Mouse (Mus musculus) urinary bladder, adult 2 months (tissue): Measurements from ENCODE around the gene Fstl4. TPM values are rescaled to one million over a fixed set of nuclear protein-coding genes. Genes with fewer than 3 reads are reported as not detected.
"Not testable (repeated sequence)": the region's sequence is repeated elsewhere in the genome, so short reads cannot be mapped to it uniquely, and the experiment has no call there.

ENCODE experiments used
- DNase-seq: peaks from one replicate; pipeline ENCODE4 v3.0.0; 2022; ENCODE audit warnings: low spot score
- polyA plus RNA-seq: library from polyadenylated mRNA; depleted of rRNA; stranded (reverse); fragments of >200 nt; gene quantifications from 2 replicates; pipeline ENCODE4 v1.2.3, GENCODE M21; 2012

The Fstl4 gene
- polyA plus RNA-seq, 1 experiment: 0.50 TPM

GRCm38 (mm10) chr11:53132406-53133035, 368.1 kb downstream of the Fstl4 start:
- no peak for DNase-seq

GRCm38 (mm10) chr11:53136371-53136770, 371.9 kb downstream of the Fstl4 start:
- no peak for DNase-seq

- DNase-seq: no peak
Observed at GRCm38 (mm10) chr11:53137381-53137780, 372.9 kb downstream of the Fstl4 start.

- DNase-seq: no peak
Observed at GRCm38 (mm10) chr11:53138212-53138611, 373.8 kb downstream of the Fstl4 start.

- DNase-seq: no peak
Observed at GRCm38 (mm10) chr11:53139666-53140065, 375.2 kb downstream of the Fstl4 start.

- no peak for DNase-seq
Observed at GRCm38 (mm10) chr11:53140196-53140595, 375.8 kb downstream of the Fstl4 start.

GRCm38 (mm10) chr11:53140722-53141400, 376.4 kb downstream of the Fstl4 start:
- no peak for DNase-seq

- no peak for DNase-seq
Observed at GRCm38 (mm10) chr11:53143522-53143921, 379.1 kb downstream of the Fstl4 start.

- DNase-seq: no peak
Observed at GRCm38 (mm10) chr11:53144506-53144905, 380.1 kb downstream of the Fstl4 start.

- no peak for DNase-seq
Observed at GRCm38 (mm10) chr11:53146290-53146689, 381.9 kb downstream of the Fstl4 start.

GRCm38 (mm10) chr11:53156463-53156862, 392.0 kb downstream of the Fstl4 start:
- DNase-seq: no peak

- no peak for DNase-seq
Observed at GRCm38 (mm10) chr11:53157621-53158259, 393.3 kb downstream of the Fstl4 start.

GRCm38 (mm10) chr11:53162385-53162784, 398.0 kb downstream of the Fstl4 start:
- DNase-seq: no peak

- DNase-seq: no peak
Observed at GRCm38 (mm10) chr11:53166478-53166877, 402.0 kb downstream of the Fstl4 start.

GRCm38 (mm10) chr11:53182177-53182852, 417.9 kb downstream of the Fstl4 start:
- no peak for DNase-seq

- no peak for DNase-seq
Observed at GRCm38 (mm10) chr11:53182858-53183257, 418.4 kb downstream of the Fstl4 start.

GRCm38 (mm10) chr11:53184046-53184445, 419.6 kb downstream of the Fstl4 start:
- no peak for DNase-seq

- no peak for DNase-seq
Observed at GRCm38 (mm10) chr11:53184698-53185097, 420.3 kb downstream of the Fstl4 start.

GRCm38 (mm10) chr11:53187427-53188140, 423.1 kb downstream of the Fstl4 start:
- no peak for DNase-seq

- not testable (repeated sequence) for DNase-seq
Observed at GRCm38 (mm10) chr11:53196551-53196950, 432.1 kb downstream of the Fstl4 start.

GRCm38 (mm10) chr11:53197111-53197510, 432.7 kb downstream of the Fstl4 start:
- no peak for DNase-seq
